Mouse (Mus musculus) adrenal gland, adult (tissue): Measurements from ENCODE around the gene Gm6526.
"Not testable (repeated sequence)": the region's sequence is repeated elsewhere in the genome, so short reads cannot be mapped to it uniquely, and the experiment has no call there.

Experiments used
- DNase-seq, 2 experiments: peaks; one replicate each; pipeline ENCODE4 v3.0.0; 2022 to 2023; ENCODE audit warnings: low spot score in 1 of 2; ENCODE audit not compliant: inconsistent age in 2 of 2

The Gm6526 gene

DNA sequence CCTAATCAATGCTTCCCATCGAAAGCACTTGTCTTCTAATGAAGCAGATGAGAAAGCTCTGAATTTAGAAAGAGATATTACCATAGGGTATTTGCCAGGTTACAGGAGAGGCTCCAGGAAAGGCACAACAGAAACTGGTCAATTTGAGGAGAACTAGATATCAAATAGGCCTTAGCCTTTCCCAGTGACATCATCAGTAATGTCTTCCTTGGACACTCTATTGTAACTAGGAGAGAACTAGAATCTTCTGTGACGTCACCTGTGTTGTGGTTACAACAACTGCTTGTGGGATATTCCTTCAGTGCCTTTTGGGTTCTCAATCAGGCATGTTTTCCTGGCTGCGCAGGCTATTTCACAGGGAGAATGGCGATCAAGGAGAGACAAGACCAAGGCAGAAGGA lies at the start of gene Gm6526:
Gene Gm6526, plus strand, starts transcription at position 301 of the 400 bp plus-strand sequence.
- not testable (repeated sequence) for DNase-seq

DNA sequence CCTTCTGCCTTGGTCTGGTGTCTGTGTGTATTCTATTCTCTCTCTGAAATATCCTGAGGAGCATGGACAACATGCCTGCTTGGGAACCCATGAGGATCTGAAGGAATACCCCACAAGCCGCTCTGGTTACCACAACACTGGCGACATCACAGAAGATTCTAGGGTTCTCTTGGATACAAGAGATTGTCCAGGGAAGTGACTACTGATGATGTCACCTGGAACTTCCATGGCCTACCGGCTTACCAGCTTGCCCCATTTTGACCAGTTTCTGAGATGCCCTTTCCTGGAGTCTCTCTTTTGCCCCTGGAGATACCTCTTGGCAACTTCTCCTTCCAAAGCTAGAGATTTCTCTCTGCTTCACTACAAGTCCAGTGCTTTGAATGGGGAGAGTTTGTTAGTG lies 20.3 kb upstream of the Gm6526 start, which contains the start of gene Gm16506:
Gene Gm16506, minus strand, starts transcription at position 101 of the 400 bp plus-strand sequence.
- DNase-seq: not testable (repeated sequence)

DNA sequence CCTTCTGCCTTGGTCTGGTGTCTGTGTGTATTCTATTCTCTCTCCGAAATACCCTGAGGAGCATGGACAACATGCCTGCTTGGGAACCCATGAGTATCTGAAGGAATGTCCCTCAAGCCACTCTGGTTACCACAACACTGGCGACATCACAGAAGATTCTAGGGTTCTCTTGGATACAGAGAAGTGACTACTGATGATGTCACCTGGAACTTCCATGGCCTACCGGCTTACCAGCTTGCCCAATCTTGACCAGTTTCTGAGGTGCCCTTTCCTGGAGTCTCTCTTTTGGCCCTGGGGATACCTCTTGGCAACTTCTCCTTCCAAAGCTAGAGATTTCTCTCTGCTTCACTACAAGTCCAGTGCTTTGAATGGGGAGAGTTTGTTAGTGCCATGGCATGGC lies 37.0 kb downstream of the Gm6526 start, which contains the start of gene Gm8180:
Gene Gm8180, minus strand, starts transcription at position 101 of the 400 bp plus-strand sequence.
- DNase-seq: not testable (repeated sequence)

DNA sequence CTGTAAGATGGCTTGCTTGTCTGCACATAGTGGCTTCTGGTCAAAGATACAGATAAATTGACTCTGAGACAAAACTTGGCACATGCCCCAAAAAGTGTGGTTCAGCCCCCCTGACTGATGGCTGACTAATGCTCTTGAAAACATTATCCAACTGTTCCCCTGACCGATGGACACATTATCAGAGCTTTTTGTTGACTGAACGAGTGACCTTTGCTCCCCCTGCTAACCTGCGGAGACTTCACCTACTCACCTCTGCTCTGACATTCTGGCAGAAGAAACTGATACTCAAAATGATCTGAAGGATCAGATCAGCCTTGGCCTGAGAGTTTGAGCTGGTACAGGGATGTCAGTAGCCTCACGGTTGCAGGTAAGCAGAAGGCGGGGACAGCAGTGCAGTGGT lies 46.1 kb downstream of the Gm6526 start:
- not testable (repeated sequence) for DNase-seq

DNA sequence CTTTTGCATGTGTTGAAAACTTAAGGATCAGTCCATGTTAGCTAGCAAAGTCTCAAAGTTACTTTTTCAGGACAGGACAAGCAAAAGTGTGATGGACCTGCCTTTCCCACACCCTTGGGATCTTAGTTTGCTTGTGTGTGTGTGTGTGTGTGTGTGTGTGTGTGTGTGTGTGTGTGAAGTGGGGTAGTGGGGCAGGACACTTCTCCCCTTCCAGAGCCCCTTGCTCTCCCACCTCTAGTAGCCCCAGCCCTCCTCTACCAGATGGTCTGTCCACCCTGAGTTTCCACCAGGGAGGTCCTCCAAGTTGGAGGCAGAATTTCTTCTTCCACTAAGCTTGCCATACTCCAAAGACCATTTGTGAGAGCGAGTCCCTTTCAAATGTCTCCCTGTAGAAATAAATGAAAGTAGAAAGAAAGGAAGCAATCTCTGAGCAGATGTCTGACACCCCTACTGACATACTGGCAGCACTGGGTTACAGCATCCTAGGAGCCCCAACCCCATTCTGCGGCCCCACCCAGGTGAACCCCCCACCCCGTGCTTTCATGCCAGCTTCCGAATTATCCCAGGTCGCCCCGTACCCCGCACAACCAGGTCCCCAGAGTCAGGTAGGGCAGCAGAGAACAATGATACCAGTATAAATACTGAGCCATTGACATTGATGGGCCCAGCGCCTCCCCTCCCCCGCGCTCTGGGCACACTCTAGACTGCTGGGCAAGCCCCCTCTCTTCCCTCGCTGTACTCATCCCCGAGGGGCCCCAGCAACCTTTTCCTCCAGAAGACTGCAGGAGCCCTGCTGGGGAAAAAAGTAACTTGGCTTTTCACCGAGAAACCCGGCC lies 48.6 kb downstream of the Gm6526 start:
- DNase-seq: no peak

DNA sequence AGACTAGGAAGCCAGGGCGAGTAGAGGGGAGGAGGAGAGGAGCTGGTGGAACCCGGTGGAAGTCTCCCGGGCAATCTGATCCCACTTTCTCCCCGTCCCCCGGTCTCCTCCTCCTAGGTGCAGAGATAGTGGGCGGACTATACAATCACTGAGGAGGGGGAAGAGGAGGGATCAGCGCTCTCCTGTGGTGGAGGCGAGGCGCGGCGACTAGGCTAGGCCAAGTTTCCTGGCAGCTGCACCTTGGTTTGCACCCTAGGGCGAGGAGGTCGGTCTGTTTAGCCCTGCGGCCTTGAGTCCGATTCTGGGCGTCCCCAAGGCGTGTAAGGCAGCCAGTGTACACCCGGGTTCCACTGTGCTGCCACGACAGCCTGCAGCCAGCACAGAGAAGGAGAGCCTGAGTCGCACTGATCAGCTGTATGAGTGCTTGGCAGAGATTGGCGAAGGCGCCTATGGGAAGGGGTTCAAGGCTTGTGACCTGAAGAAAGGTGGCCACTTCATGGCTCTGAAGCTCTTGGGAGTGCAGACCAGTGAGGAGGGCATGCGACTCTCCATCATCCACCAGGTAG lies 49.3 kb downstream of the Gm6526 start:
- DNase-seq: peak in 1 of 2 experiments; percentile 24

DNA sequence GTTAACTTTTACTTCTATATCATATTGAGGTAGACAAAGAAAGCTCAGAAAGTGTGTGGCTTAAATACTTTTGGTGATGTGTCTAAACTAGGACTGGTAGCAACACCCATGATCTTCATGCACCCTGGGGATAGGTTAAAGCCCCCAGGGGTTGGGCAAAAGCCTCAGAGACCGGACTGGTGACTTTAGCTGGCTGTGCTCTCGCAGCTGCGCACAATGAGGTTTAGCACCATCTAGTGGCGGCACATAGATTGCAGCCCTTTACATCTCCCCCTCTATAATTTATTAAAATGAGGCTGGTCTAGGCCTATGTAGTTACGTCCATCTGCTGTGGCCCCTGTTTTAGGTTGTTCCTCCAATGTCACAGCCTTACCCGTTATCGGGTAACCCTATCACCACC lies 56.8 kb downstream of the Gm6526 start:
- peak in 1 of 2 experiments; percentile 46 for DNase-seq
